Mouse (Mus musculus) embryonic facial prominence, embryonic 13.5 days (tissue): ENCODE measurements around the gene Sh2b3. TPM values are rescaled to one million over a fixed set of nuclear protein-coding genes. Genes with fewer than 3 reads are reported as not detected.

Experiments
- ATAC-seq: fragments of 200-750 bp; cut with Nextera tagmentation; 2 replicates; pipeline ENCODE4 v1.8.0; 2017; ENCODE audit warnings: low read depth; ENCODE audit not compliant: insufficient number of reproducible peaks, insufficient read depth, low FRiP score, low TSS enrichment
- H3K27ac ChIP-seq: fragments of 300-500 bp; sonication (generic); 2 replicates; pipeline ENCODE4 v1.5.1; 2015; ENCODE audit warnings: moderate library complexity, mild to moderate bottlenecking, inconsistent platforms
- H3K27me3 ChIP-seq: fragments of 300-500 bp; sonication (generic); 2 replicates; pipeline ENCODE4 v1.6.1; 2015; ENCODE audit warnings: mild to moderate bottlenecking, inconsistent platforms
- H3K36me3 ChIP-seq: fragments of 300-500 bp; sonication (generic); 2 replicates; pipeline ENCODE4 v1.6.1; 2015; ENCODE audit warnings: mild to moderate bottlenecking, inconsistent platforms
- H3K4me1 ChIP-seq: fragments of 300-500 bp; sonication (generic); 2 replicates; pipeline ENCODE4 v1.6.1; 2015; ENCODE audit warnings: inconsistent platforms
- H3K4me2 ChIP-seq: fragments of 300-500 bp; sonication (generic); 2 replicates; pipeline ENCODE4 v1.6.1; 2015; ENCODE audit warnings: moderate library complexity, mild to moderate bottlenecking, inconsistent platforms
- H3K4me3 ChIP-seq: fragments of 300-500 bp; sonication (generic); 2 replicates; pipeline ENCODE4 v1.5.1; 2015; ENCODE audit warnings: mild to moderate bottlenecking, inconsistent platforms
- H3K9ac ChIP-seq: fragments of 300-500 bp; sonication (generic); 2 replicates; pipeline ENCODE4 v1.6.1; 2015; ENCODE audit warnings: mild to moderate bottlenecking, inconsistent platforms
- H3K9me3 ChIP-seq: fragments of 300-500 bp; sonication (generic); 2 replicates; pipeline ENCODE4 v1.6.1; 2016; ENCODE audit warnings: inconsistent platforms
- WGBS: fragments of 180-500 bp; shearing (Covaris S2); methylation state at CpG from one replicate; pipeline ENCODE4 v1.1.7; 2015; ENCODE audit warnings: mixed read lengths; 5-methylcytosine and 5-hydroxymethylcytosine counted together
- polyA plus RNA-seq: library from polyadenylated mRNA; unstranded; fragments of >200 nt; fragmentation: Nextera tagmentation; extraction: Ambion mirVana; gene quantifications from 2 replicates; pipeline ENCODE4 v1.2.1, GENCODE M21; 2015

Sh2b3 gene
- 11.3 and 12.2 TPM in 2 replicates for polyA plus RNA-seq

DNA sequence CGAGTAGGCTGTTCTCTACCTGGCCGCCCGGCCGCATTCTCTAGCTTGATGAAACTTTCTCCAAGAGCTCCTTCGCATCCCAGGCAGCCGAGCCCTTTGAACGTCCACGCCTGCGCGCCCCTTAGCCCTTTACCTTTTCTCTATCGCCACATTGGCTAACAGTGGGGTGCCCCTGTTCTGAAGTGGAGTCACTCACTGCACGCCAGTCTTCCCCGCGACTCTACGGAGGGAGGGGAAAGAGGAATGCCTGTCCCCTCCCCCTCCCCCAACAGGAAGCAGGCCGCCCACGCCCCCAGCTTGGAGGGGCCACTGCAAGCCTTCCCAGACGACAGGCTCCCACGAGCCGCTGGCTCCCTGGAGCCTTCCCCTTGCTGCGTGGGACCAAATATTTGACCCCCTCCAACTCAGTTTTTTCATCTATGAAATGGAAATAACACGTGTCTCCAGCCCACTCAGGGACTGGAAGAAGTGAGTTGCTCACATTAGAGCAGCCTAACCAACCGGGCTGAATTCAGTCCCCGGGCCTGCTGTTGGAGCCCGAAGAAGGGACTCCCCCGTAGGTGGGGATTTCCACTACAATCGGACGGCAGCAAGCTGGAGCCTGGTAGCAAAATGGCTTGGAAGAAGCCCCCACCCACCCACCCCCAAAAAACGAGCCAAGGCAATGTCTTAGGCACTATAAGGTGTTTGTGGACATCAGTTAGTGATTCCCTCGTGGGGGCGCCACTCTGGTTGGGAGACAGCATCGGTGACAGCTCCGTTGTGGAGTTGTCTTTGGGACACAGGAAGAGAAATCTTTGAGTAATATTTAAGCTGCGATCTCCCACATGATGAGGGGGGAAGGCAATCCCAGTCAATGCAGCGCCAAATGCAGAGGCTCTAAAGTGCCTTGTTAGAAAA is at the start of gene Sh2b3:
Gene Sh2b3 (minus strand): TSS at position 206 of the 900 bp plus-strand sequence.
- Histone ChIP-seq H3K9ac (peak within 1 kb of the TSS; percentile 83), H3K27ac (peak within 1 kb of the TSS; percentile 71), H3K27me3 (peaks cover 40% of the 10 kb centered on the region), H3K9me3 (no peaks in the 10 kb centered on the region), H3K36me3 (no peaks in the 10 kb centered on the region), H3K4me1 (peaks cover 53% of the 10 kb centered on the region), H3K4me2 (peak within 1 kb of the TSS; percentile 90), H3K4me3 (peak within 1 kb of the TSS; percentile 82)
- ATAC-seq, result no peak; the same call in 1 of the 2 replicates
- under 1% methylated on average over 35 of the region's 35 CpGs for WGBS

DNA sequence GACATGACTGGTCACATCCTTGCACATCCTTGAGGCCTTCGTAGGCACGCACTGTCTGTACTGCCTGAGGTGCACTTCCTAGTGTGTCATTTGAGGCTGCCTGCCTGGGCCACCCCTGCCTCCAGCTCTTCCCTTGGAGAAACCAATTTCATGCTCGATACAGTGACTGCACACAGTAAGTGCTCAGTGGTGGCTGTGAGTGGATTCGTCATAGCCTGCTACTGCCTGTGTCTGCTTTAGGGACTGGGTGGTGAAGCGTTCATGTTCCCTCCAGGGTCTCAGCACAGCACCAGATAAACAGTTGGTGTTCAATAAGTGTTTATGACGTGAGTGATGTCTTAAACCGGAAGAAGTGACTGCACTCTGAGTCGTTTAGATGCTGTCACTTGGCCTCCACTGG is 45.9 kb upstream of the Sh2b3 start:
- Histone ChIP-seq H3K4me3 (no peak overlapping the region), H3K9ac (no peak overlapping the region), H3K27ac (no peak overlapping the region), H3K36me3 (no peaks in the 10 kb centered on the region), H3K4me1 (no peaks in the 10 kb centered on the region), H3K27me3 (peaks cover 3% of the 10 kb centered on the region; the same call in 1 of the 2 replicates), H3K9me3 (no peaks in the 10 kb centered on the region), H3K4me2 (no peak overlapping the region)
- WGBS, result 67% methylated on average over 8 of the region's 8 CpGs
- no peak for ATAC-seq

DNA sequence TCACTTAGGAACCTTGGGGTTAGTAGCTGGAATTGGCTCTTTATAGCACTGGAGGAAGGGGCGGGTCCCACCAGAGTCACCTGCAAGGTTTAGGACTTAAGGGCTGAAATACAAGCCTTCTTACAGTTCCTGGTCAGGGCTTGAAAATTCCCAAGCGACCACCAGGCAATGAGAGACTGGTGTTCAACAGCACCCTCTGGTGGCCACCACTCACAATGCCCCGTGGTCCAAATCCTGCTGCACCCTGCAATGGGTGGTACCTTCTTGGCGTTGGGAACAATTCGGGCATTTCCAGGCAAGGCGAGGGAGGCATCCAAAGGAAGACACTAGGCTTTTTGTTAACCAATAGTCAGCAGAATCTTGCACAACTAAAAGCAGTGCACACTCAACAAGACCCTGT is 41.8 kb upstream of the Sh2b3 start:
- no peak for ATAC-seq
- Histone ChIP-seq H3K4me1 (no peaks in the 10 kb centered on the region), H3K27ac (no peak overlapping the region), H3K36me3 (0 out of 2 replicates have a peak, but pooled peaks cover 8% of the 10 kb centered on the region), H3K9ac (no peak overlapping the region), H3K4me3 (no peak overlapping the region), H3K4me2 (no peak overlapping the region), H3K9me3 (no peaks in the 10 kb centered on the region), H3K27me3 (peaks cover 3% of the 10 kb centered on the region; the same call in 1 of the 2 replicates)
- WGBS, result 64% methylated on average over 6 of the region's 6 CpGs

DNA sequence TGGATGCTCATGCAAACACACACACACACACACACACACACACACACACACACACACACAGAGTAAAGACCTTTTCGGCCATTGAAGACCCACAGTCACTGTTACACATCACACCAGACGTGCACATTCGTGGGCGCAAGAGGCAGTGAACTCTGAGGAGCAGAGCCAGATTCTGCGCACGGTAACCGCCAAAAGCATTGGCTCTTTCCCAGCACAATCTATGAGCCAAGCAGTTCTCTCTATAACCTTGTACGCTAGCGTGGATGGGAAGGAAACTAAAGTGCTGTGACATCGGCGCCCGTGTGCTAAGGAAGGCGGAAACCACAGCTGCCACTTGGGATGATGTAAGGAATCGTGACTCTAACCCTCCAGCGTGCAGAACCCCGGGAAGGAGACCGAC is 41.3 kb upstream of the Sh2b3 start:
- 84% methylated on average over 17 of the region's 17 CpGs for WGBS
- H3K4me3 ChIP-seq, result no peak overlapping the region
- no peaks in the 10 kb centered on the region for H3K4me1 ChIP-seq
- 0 out of 2 replicates have a peak, but pooled peaks cover 8% of the 10 kb centered on the region for H3K36me3 ChIP-seq
- H3K9me3 ChIP-seq, result no peaks in the 10 kb centered on the region
- ATAC-seq, result no peak
- H3K27me3 ChIP-seq, result peaks cover 3% of the 10 kb centered on the region; the same call in 1 of the 2 replicates
- no peak overlapping the region for H3K27ac ChIP-seq
- H3K9ac ChIP-seq, result no peak overlapping the region
- H3K4me2 ChIP-seq, result no peak overlapping the region

GRCm38 (mm10) chr5:121876901-121877300 is 39.5 kb upstream of the Sh2b3 start:
- Histone ChIP-seq H3K4me2 (no peak overlapping the region), H3K27ac (no peak overlapping the region), H3K27me3 (peaks cover 3% of the 10 kb centered on the region; the same call in 1 of the 2 replicates), H3K9ac (no peak overlapping the region), H3K9me3 (no peaks in the 10 kb centered on the region), H3K4me1 (no peaks in the 10 kb centered on the region), H3K36me3 (0 out of 2 replicates have a peak, but pooled peaks cover 8% of the 10 kb centered on the region), H3K4me3 (no peak overlapping the region)
- 84% methylated on average over 12 of the region's 12 CpGs for WGBS
- no peak for ATAC-seq

DNA sequence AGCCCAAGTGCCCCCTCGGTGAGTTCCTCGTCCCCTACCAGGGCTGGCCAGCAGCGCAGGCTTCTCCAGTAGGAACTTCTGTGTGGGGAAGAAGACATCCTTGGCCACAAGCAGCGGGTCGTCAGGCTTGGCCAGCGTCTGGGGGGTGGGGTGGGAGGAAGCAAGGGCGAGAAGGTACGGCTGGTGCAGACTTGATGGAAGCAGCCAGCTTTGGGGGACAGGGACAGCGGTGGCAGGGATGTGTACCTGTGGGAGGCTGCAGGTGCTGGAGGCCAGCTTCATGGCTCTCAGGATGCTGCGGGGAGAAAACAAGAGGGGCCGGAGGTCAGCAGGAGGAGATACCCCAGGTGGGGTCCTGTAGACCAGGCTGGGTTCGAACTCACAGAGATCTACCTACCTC is 37.6 kb upstream of the Sh2b3 start:
- WGBS, result 90% methylated on average over 12 of the region's 12 CpGs
- Histone ChIP-seq H3K4me1 (no peaks in the 10 kb centered on the region), H3K9ac (no peak overlapping the region), H3K4me3 (no peak overlapping the region), H3K27ac (no peak overlapping the region), H3K9me3 (no peaks in the 10 kb centered on the region), H3K4me2 (no peak overlapping the region), H3K36me3 (0 out of 2 replicates have a peak, but pooled peaks cover 8% of the 10 kb centered on the region), H3K27me3 (peaks cover 3% of the 10 kb centered on the region; the same call in 1 of the 2 replicates)
- no peak for ATAC-seq

- Histone ChIP-seq H3K27ac (no peak overlapping the region), H3K4me1 (no peaks in the 10 kb centered on the region), H3K27me3 (no peaks in the 10 kb centered on the region), H3K36me3 (0 out of 2 replicates have a peak, but pooled peaks cover 8% of the 10 kb centered on the region), H3K4me2 (no peak overlapping the region), H3K4me3 (no peak overlapping the region), H3K9ac (no peak overlapping the region), H3K9me3 (no peaks in the 10 kb centered on the region)
- ATAC-seq, result no peak
- WGBS, result 2% methylated on average over 4 of the region's 4 CpGs
Observed at GRCm38 (mm10) chr5:121872158-121872557, 34.7 kb upstream of the Sh2b3 start.

DNA sequence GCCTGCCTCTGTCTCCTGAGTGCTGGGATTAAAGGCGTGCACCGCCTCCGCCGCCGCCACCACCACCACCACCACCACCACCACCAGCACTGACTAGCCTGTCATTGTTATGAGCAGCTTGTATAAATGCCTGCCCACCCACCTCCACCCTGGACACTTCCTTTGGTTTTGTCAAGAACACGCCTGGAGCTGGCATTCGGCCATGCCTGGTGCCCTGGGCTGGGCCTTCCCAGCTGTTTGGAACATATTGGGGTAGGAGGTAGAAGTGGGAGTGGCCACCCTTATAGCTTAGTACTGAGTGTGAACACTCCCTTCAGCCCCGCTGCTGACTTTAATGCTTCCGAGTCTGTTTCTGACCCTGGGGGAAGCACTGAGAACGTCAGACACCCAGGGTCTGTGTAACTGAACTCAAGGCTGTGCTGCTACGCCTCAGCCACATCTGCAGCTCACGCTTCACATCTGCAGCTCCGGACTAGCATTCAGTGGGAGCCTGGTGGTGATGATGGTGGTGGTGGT is 34.1 kb upstream of the Sh2b3 start:
- Histone ChIP-seq H3K27ac (no peak overlapping the region), H3K4me1 (no peaks in the 10 kb centered on the region), H3K4me3 (no peak overlapping the region), H3K9ac (no peak overlapping the region), H3K36me3 (0 out of 2 replicates have a peak, but pooled peaks cover 8% of the 10 kb centered on the region), H3K4me2 (no peak overlapping the region), H3K9me3 (no peaks in the 10 kb centered on the region), H3K27me3 (no peaks in the 10 kb centered on the region)
- no peak for ATAC-seq
- 85% methylated on average over 13 of the region's 13 CpGs for WGBS

DNA sequence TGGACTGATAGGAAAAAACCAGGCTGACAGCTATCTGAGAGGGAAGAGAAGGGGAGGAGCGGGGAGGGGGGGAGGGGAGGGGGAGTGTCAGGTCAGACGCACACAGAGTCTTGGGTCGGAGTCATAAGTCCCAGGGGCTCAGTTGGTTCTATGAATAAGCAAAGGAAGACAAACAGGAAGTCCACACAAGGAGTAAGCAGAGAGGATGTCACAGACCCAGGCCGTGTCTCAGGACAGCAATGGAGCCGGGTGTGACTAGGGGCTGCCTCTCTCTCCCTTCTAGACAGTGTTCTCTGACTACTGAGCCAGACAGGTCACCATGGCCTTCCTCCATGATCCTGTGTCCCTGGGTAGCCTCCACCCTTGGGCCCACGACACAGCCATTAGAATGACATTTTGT is 33.4 kb upstream of the Sh2b3 start:
- Histone ChIP-seq H3K9me3 (no peaks in the 10 kb centered on the region), H3K4me3 (no peak overlapping the region), H3K27me3 (no peaks in the 10 kb centered on the region), H3K36me3 (0 out of 2 replicates have a peak, but pooled peaks cover under 1% of the 10 kb centered on the region), H3K9ac (no peak overlapping the region), H3K27ac (no peak overlapping the region), H3K4me2 (no peak overlapping the region), H3K4me1 (no peaks in the 10 kb centered on the region)
- 68% methylated on average over 6 of the region's 6 CpGs for WGBS
- ATAC-seq, result no peak

DNA sequence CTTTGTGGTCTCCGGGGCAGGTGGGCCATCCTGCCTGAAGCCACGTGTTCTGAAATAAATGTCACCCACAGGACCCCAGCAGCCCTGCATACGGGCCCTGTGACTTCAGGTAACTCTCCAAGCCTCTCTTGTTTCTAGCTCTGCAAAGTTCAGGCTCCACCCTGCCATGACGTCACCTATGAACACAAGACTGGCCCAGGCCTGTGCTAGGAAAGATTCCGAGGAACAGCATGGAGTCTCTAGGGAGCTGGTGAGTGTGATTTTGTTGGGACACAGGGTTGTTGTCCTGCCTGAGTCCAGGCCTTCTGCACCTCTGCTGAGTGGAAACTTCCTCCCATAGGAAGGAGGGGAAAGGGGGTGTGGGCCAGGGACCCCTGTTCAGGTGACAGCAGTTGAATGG is 30.5 kb upstream of the Sh2b3 start:
- ATAC-seq, result no peak
- Histone ChIP-seq H3K4me2 (no peak overlapping the region), H3K27me3 (no peaks in the 10 kb centered on the region; the same call in 1 of the 2 replicates), H3K9me3 (no peaks in the 10 kb centered on the region), H3K36me3 (no peaks in the 10 kb centered on the region), H3K9ac (no peak overlapping the region), H3K4me3 (no peak overlapping the region), H3K4me1 (0 out of 2 replicates have a peak, but pooled peaks cover 4% of the 10 kb centered on the region), H3K27ac (no peak overlapping the region)
- WGBS, result 47% methylated on average over 5 of the region's 5 CpGs

GRCm38 (mm10) chr5:121864330-121864729 is 26.9 kb upstream of the Sh2b3 start:
- ATAC-seq, result no peak
- no peaks in the 10 kb centered on the region; the same call in 1 of the 2 replicates for H3K27me3 ChIP-seq
- no peak overlapping the region for H3K4me3 ChIP-seq
- H3K4me2 ChIP-seq, result peak overlapping the region; percentile 39; the same call in 1 of the 2 replicates
- 0 out of 2 replicates have a peak, but pooled peaks cover 4% of the 10 kb centered on the region for H3K4me1 ChIP-seq
- H3K9ac ChIP-seq, result no peak overlapping the region
- H3K36me3 ChIP-seq, result peaks cover 13% of the 10 kb centered on the region
- no peak overlapping the region for H3K27ac ChIP-seq
- peaks cover 6% of the 10 kb centered on the region; the same call in 1 of the 2 replicates for H3K9me3 ChIP-seq
- WGBS, result 13% methylated on average over 7 of the region's 11 CpGs
